8 mouse cellular contexts compared by ENCODE assay signal in the genomic region with DNA sequence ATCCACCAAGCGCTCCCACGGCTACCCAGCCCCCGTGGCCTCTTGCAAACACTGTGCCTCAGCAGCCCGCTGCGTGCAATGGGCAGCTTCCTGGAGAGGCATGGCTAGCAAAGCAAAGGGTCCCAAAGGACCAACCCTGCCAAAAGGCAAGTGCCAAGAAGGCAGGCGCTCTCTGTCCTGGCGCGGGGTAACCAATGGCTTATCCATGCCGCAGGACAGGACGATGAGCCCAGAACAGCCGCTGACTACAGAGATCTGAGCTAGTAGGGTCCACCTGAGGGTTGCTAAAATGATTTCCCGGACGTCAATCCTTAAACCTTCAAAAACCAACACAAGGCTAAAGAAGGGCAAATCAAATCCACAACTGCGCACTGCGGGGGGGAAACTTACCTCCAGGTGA.
DNase-seq lines count a peak whose midpoint lies in the region; ATAC-seq lines count a peak whose summit lies in the region.

No protein-coding gene starts in this region.

- ATAC-seq in CD4-positive, CD25-positive, alpha-beta regulatory T cell, adult 4 months, result peak; percentile 5
- ATAC-seq in limb, embryonic 15.5 days (ENCODE audit: insufficient number of reproducible peaks, low FRiP score, low TSS enrichment, low read depth), result no peak

- peak overlapping the region; percentile 88 for H3K27ac ChIP-seq in forebrain, embryonic 10.5 days
- peak overlapping the region; percentile 83; the same call in 1 of the 2 replicates for H3K27ac ChIP-seq in limb, embryonic 15.5 days

- 11% methylated on average over 15 of the region's 15 CpGs for WGBS in forebrain, embryonic 10.5 days
- 17% methylated on average over 15 of the region's 15 CpGs for WGBS in limb, embryonic 15.5 days

- peak overlapping the region; percentile 96 for H3K4me2 ChIP-seq in limb, embryonic 15.5 days

- peak overlapping the region; percentile 85 for H3K9ac ChIP-seq in limb, embryonic 15.5 days

- peak overlapping the region; percentile 70 for H3K4me3 ChIP-seq in forebrain, embryonic 10.5 days
- H3K4me3 ChIP-seq in limb, embryonic 15.5 days, result peak overlapping the region; percentile 66

- peak; percentile 68 to 71 for DNase-seq in cerebellum, postnatal 10 days
- DNase-seq in cerebellum, adult 9-10 months, result no peak
- DNase-seq in forebrain, embryonic 10.5 days (ENCODE audit: extremely low spot score, low spot score), result no peak
- no peak for DNase-seq in right cerebral cortex, postnatal 25 days
- no peak for DNase-seq in ovary, postnatal 14 days (ENCODE audit: low spot score)
- no peak for DNase-seq in retina, postnatal 1 day

- H3K27me3 ChIP-seq in forebrain, embryonic 10.5 days (ENCODE audit: poor library complexity, severe bottlenecking), result peaks cover 52% of the 10 kb centered on the region
- H3K27me3 ChIP-seq in limb, embryonic 15.5 days, result peaks cover 7% of the 10 kb centered on the region; the same call in 1 of the 2 replicates

- no peaks in the 10 kb centered on the region; the same call in 1 of the 2 replicates for H3K9me3 ChIP-seq in forebrain, embryonic 10.5 days
- H3K9me3 ChIP-seq in limb, embryonic 15.5 days, result no peaks in the 10 kb centered on the region

- 0 out of 2 replicates have a peak, but pooled peaks cover 7% of the 10 kb centered on the region for H3K36me3 ChIP-seq in forebrain, embryonic 10.5 days (replicated peaks)
- H3K36me3 ChIP-seq in limb, embryonic 15.5 days, result no peaks in the 10 kb centered on the region

- peaks cover 56% of the 10 kb centered on the region for H3K4me1 ChIP-seq in forebrain, embryonic 10.5 days
- H3K4me1 ChIP-seq in limb, embryonic 15.5 days, result peaks cover 20% of the 10 kb centered on the region

Comparison
In these comparisons a context has a peak if more than half of its experiments do, and no peak if none do; other contexts are left out.
1. DNase-seq: peak in cerebellum, postnatal 10 days (2 of 2); none in cerebellum, adult 9-10 months (single experiment), forebrain, embryonic 10.5 days (single experiment), right cerebral cortex, postnatal 25 days (single experiment), ovary, postnatal 14 days (single experiment) and retina, postnatal 1 day (single experiment).